8 mouse cellular contexts compared by ENCODE assay signal in the genomic region with DNA sequence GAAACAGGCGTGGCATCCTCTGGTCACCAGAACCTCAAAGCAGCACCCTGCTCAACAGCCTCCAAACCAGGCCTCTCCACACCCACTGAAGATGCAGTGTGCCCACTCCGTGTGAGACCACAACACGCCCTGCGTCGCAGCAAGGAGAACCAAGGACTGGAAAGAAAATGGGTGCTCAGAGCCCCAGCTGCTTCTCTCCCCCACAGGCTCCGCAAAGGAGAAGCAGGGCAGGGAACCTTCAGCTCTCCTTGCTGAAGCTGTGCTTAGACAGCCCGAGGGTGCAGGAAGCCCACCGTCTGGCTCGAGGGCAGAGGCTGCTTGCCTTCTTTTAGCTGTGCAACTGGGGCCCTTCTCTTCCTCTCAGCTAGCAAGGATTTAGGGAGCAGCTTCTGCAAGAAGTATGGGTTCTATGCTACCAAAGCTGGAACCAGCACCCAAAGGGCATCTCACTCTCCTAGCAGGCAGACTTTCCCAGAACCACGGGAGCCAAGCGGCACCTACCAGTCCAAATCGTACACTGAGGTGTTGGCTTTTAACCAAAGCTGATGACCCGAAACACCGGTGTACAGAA. TPM values are rescaled to one million over a fixed set of nuclear protein-coding genes. Genes with fewer than 3 reads are reported as not detected.
DNase-seq lines count a peak whose midpoint lies in the region; ATAC-seq and TF ChIP-seq lines count a peak whose summit lies in the region.

No protein-coding gene starts in this region.

- no peak for ATAC-seq in cerebellum, adult (ENCODE audit: insufficient number of reproducible peaks, low FRiP score, low TSS enrichment)
- no peak for ATAC-seq in lung, embryonic 14.5 days (ENCODE audit: insufficient read depth)
- ATAC-seq in embryonic facial prominence, embryonic 13.5 days (ENCODE audit: insufficient number of reproducible peaks, insufficient read depth, low FRiP score, low TSS enrichment, low read depth), result no peak
- ATAC-seq in neural tube, embryonic 13.5 days (ENCODE audit: low read depth), result 0 out of 2 replicates have a peak, but pooled peaks have one; percentile 20

- H3K27ac ChIP-seq in lung, embryonic 14.5 days (ENCODE audit: low read depth), result peak overlapping the region; percentile 50
- peak overlapping the region; percentile 44; the same call in 1 of the 2 replicates for H3K27ac ChIP-seq in embryonic facial prominence, embryonic 13.5 days
- peak overlapping the region; percentile 96 for H3K27ac ChIP-seq in neural tube, embryonic 13.5 days (replicated peaks)

- no peak for TF ChIP-seq CTCF in lung, embryonic 14.5 days (IDR thresholded peaks at IDR 0.05; ENCODE audit: low read depth)

- H3K4me3 ChIP-seq in lung, embryonic 14.5 days (ENCODE audit: low read depth, low read length), result peak overlapping the region; percentile 51
- H3K4me3 ChIP-seq in embryonic facial prominence, embryonic 13.5 days, result peak overlapping the region; percentile 62
- peak overlapping the region; percentile 80 for H3K4me3 ChIP-seq in neural tube, embryonic 13.5 days

- H3K36me3 ChIP-seq in lung, embryonic 14.5 days (ENCODE audit: insufficient read depth), result no peaks in the 10 kb centered on the region
- H3K36me3 ChIP-seq in embryonic facial prominence, embryonic 13.5 days, result peaks cover 4% of the 10 kb centered on the region; the same call in 1 of the 2 replicates
- H3K36me3 ChIP-seq in neural tube, embryonic 13.5 days, result peaks cover 26% of the 10 kb centered on the region

- peak; percentile 66 for DNase-seq in cerebellum, adult 11-12 months
- peak; percentile 25 for DNase-seq in lung, embryonic 14.5 days
- no peak for DNase-seq in lung, postnatal 14 days
- DNase-seq in kidney, postnatal 4 days, result peak; percentile 17 to 31
- DNase-seq in B cell, adult 2 months, result no peak

- peaks cover 24% of the 10 kb centered on the region for H3K4me1 ChIP-seq in lung, embryonic 14.5 days (ENCODE audit: insufficient read depth)
- H3K4me1 ChIP-seq in embryonic facial prominence, embryonic 13.5 days, result peaks cover 49% of the 10 kb centered on the region
- peaks cover 63% of the 10 kb centered on the region for H3K4me1 ChIP-seq in neural tube, embryonic 13.5 days (replicated peaks)

- H3K9me3 ChIP-seq in lung, embryonic 14.5 days (ENCODE audit: low read depth, low read length), result no peaks in the 10 kb centered on the region
- no peaks in the 10 kb centered on the region for H3K9me3 ChIP-seq in embryonic facial prominence, embryonic 13.5 days
- H3K9me3 ChIP-seq in neural tube, embryonic 13.5 days, result no peaks in the 10 kb centered on the region

- peak overlapping the region; percentile 50 for H3K9ac ChIP-seq in lung, embryonic 14.5 days
- H3K9ac ChIP-seq in embryonic facial prominence, embryonic 13.5 days, result peak overlapping the region; percentile 76
- H3K9ac ChIP-seq in neural tube, embryonic 13.5 days, result peak overlapping the region; percentile 96

- H3K4me2 ChIP-seq in lung, embryonic 14.5 days, result peak overlapping the region; percentile 86
- peak overlapping the region; percentile 79 for H3K4me2 ChIP-seq in embryonic facial prominence, embryonic 13.5 days
- peak overlapping the region; percentile 86 for H3K4me2 ChIP-seq in neural tube, embryonic 13.5 days

- WGBS in lung, embryonic 14.5 days, result 39% methylated on average over 14 of the region's 14 CpGs
- 17% methylated on average over 14 of the region's 14 CpGs for WGBS in embryonic facial prominence, embryonic 13.5 days
- 9% methylated on average over 14 of the region's 14 CpGs for WGBS in neural tube, embryonic 13.5 days

- no peaks in the 10 kb centered on the region for H3K27me3 ChIP-seq in lung, embryonic 14.5 days (ENCODE audit: insufficient read depth, low read length)
- no peaks in the 10 kb centered on the region for H3K27me3 ChIP-seq in embryonic facial prominence, embryonic 13.5 days
- no peaks in the 10 kb centered on the region for H3K27me3 ChIP-seq in neural tube, embryonic 13.5 days

RNA-seq across cellular contexts. Expression of gene Srgap3, which starts 1.8 kb away (rescaled TPM):
- 5.0 and 5.5 TPM in 2 replicates for polyA plus RNA-seq in lung, embryonic 14.5 days (2014; fragmentation: Nextera tagmentation; extraction: Ambion mirVana)
- 6.5 and 7.1 TPM in 2 replicates for polyA plus RNA-seq in embryonic facial prominence, embryonic 13.5 days (2015; fragmentation: Nextera tagmentation; extraction: Ambion mirVana)
- polyA plus RNA-seq in neural tube, embryonic 13.5 days (2015; fragmentation: Nextera tagmentation; extraction: Ambion mirVana), result 29.2 and 30.8 TPM in 2 replicates

Comparison
In these comparisons a context has a peak if more than half of its experiments do, and no peak if none do; other contexts are left out.
1. DNase-seq: peak in cerebellum, adult 11-12 months (single experiment), lung, embryonic 14.5 days (single experiment) and kidney, postnatal 4 days (2 of 2); none in lung, postnatal 14 days (single experiment) and B cell, adult 2 months (0 of 2).
2. H3K27ac ChIP-seq: peak in every context shown above with its lines; median percentile 96 in neural tube, embryonic 13.5 days; 50 in lung, embryonic 14.5 days; 44 in embryonic facial prominence, embryonic 13.5 days.
3. Peak in every context shown above with its lines, with median percentiles within 50 percentile points of each other: H3K4me2 ChIP-seq, H3K4me3 ChIP-seq and H3K9ac ChIP-seq.